Mouse (Mus musculus) subcutaneous adipose tissue, adult 2 months (tissue): ENCODE measurements around the gene Ppp1r3d. TPM values are rescaled to one million over a fixed set of nuclear protein-coding genes. Genes with fewer than 3 reads are reported as not detected.

ENCODE experiments used
- polyA plus RNA-seq: library from polyadenylated mRNA; depleted of rRNA; stranded (reverse); fragments of >200 nt; gene quantifications from 2 replicates; pipeline ENCODE4 v1.2.3, GENCODE M21; 2012; ENCODE audit warnings: low replicate concordance; rRNA removed

Ppp1r3d gene
- polyA plus RNA-seq, result 10.0 and 18.2 TPM in 2 replicates

GRCm38 (mm10) chr2:178414261-178415149 lies at the start of gene Ppp1r3d, which contains the start of gene Fam217b:
Gene Ppp1r3d, minus strand, starts transcription at chr2:178414472.
Gene Fam217b, plus strand, starts transcription at chr2:178414524.

GRCm38 (mm10) chr2:178430231-178430630 lies 16.0 kb upstream of the Ppp1r3d start, which contains the start of gene Cdh26:
Gene Cdh26, plus strand, starts transcription at chr2:178430531.

GRCm38 (mm10) chr2:178407053-178407815 lies 7.0 kb downstream of the Ppp1r3d start, which contains the start of gene Sycp2:
Gene Sycp2, minus strand, starts transcription at chr2:178407685.

Other genes starting within 250 kb of the Ppp1r3d start
- gene Sycp2, start 6.8 kb downstream of the Ppp1r3d start, polyA plus RNA-seq, result 0.04 and 0.07 TPM in 2 replicates
- gene Fam217b, start 52 bp upstream of the Ppp1r3d start, polyA plus RNA-seq, result 5.8 and 8.6 TPM in 2 replicates
- gene Cdh26, start 16.1 kb upstream of the Ppp1r3d start, polyA plus RNA-seq, result 0.37 and 0.58 TPM in 2 replicates